Mouse (Mus musculus) olfactory bulb, adult 2 months (tissue): ENCODE results near the gene Retsat. TPM values are rescaled to one million over a fixed set of nuclear protein-coding genes. Genes with fewer than 3 reads are reported as not detected.

Source experiments
- H3K27ac ChIP-seq: fragments of 200-500 bp; 2 replicates; pipeline ENCODE4 v1.5.1; 2012; ENCODE audit warnings: low read depth, low read length; ENCODE audit not compliant: insufficient read depth
- H3K4me1 ChIP-seq: fragments of 200-500 bp; 2 replicates; pipeline ENCODE4 v1.6.1; 2012; ENCODE audit warnings: low read length; ENCODE audit not compliant: control insufficient read depth, insufficient read depth
- H3K4me3 ChIP-seq: fragments of 200-500 bp; 2 replicates; pipeline ENCODE4 v1.5.1; 2012; ENCODE audit warnings: mild to moderate bottlenecking, low read depth, low read length, moderate library complexity; ENCODE audit not compliant: insufficient read depth
- CTCF ChIP-seq: fragments of 200-500 bp; IDR thresholded peaks from 2 replicates; pipeline ENCODE4 v1.5.1; 2012; ENCODE audit warnings: low read depth, mild to moderate bottlenecking, low read length, moderate library complexity; ENCODE audit not compliant: insufficient read depth
- POLR2A ChIP-seq: fragments of 200-500 bp; IDR thresholded peaks from 2 replicates; pipeline ENCODE4 v1.6.1; 2012; ENCODE audit warnings: mild to moderate bottlenecking, low read depth, low read length, moderate library complexity; ENCODE audit not compliant: insufficient read depth
- WGBS: fragments of 180-500 bp; shearing (Covaris S2); methylation state at CpG from one replicate; pipeline ENCODE4 v1.1.7; 2018; 5-methylcytosine and 5-hydroxymethylcytosine counted together
- polyA plus RNA-seq: library from polyadenylated mRNA; stranded (reverse); fragments of >200 nt; gene quantifications from 2 replicates; pipeline ENCODE4 v1.2.4, GENCODE M21; 2012; ENCODE audit warnings: low replicate concordance; ENCODE audit not compliant: missing spikeins, insufficient read depth, insufficient read length

Retsat gene
- polyA plus RNA-seq = not detected in 2 replicates

DNA sequence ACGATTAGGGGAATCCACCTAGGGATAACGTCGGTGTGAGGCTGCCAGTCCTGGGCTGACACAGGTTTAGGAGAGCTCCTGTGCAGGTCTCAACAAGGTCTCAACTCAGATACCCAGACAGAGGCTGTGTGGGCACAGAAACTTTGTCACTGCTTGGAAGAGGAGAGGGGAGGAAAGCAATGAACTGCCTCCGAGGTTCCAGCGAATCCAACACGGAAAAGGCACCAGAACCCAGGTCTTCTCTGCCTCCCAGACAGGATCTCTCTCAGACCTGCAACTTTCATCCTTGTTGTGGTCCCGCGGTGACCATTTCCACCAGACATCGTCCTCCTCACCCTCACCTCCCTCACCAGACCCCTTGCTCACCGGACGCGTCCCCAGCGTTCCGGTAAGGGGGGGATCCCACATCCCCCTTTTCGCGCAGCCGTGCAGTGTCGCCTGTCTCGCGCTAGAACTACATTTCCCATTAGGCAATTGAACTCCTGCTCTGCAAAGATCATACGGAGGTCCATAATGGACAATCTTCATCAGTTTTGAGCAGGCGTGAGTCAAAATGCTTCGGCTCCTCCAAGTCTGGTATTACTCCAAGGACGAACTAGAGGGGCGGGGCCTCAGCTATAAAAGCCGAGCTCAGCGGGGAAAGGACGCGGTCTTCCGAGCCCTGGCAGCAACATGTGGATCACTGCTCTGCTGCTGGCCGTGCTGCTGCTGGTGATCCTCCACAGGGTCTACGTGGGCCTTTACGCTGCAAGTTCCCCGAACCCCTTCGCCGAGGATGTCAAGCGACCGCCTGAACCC, at the start of gene Retsat, which contains the start of gene Elmod3:
Retsat (plus strand) TSS at position 520 of the 798 bp plus-strand sequence.
Elmod3 (minus strand) TSS at position 458 of the 798 bp plus-strand sequence.
- Histone ChIP-seq H3K27ac (peak within 1 kb of the TSS; percentile 53), H3K4me3 (peak within 1 kb of the TSS; percentile 75), H3K4me1 (peaks cover 5% of the 10 kb centered on the region)
- WGBS = under 1% methylated on average over 38 of the region's 38 CpGs
- TF ChIP-seq POLR2A (peak; percentile 80), CTCF (no peak)

DNA sequence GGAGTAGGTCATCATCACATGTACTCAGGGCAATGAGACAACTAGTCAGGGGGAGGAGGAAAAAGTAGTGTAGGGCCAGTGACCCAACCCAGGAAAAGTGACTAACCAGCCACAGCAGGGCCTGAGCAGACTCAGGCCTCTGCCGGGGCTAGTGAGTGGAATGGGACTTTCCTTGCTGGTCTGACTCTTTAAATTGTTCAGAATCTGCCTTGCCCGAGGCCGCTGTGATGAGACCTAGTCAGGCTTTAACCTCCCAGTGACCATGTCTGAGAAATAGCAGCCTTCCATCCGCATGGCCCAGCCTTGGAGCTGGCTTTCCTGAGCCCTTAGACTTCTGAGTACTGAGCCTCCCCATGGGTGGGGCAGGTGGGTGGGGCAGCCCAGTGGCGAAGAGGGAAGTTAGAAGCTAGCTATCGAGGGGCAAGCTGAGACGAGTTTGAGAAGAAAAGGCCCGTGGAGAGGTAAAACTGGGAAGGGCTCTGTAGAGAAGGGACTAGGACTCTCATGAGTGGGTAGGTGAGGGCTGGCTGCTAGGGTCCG, 49.2 kb upstream of the Retsat start:
- TF ChIP-seq CTCF = no peak
- Histone ChIP-seq H3K4me3 (no peak overlapping the region), H3K4me1 (peaks cover 20% of the 10 kb centered on the region), H3K27ac (no peak overlapping the region)
- WGBS = 68% methylated on average over 9 of the region's 9 CpGs

DNA sequence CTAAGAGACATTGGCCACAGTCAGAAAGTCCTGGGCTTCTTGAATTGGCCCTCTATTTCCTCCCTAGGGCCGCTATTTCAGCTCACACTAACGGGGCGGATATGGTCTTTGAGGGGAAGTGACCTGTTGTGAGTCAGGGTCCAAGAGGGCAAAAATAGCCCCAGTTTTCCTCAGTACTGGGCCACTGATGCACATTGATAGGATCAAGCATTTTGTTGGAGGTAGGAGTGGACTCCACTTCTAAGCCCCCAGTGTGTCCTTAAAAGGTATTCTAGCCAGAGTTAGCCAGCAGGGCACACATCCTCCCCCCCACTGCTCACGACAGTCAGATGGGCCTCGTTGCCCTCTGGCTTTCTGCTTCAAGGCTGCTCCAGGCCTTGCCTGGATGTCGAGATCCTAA, 48.2 kb upstream of the Retsat start:
- 79% methylated on average over 6 of the region's 6 CpGs for WGBS

DNA sequence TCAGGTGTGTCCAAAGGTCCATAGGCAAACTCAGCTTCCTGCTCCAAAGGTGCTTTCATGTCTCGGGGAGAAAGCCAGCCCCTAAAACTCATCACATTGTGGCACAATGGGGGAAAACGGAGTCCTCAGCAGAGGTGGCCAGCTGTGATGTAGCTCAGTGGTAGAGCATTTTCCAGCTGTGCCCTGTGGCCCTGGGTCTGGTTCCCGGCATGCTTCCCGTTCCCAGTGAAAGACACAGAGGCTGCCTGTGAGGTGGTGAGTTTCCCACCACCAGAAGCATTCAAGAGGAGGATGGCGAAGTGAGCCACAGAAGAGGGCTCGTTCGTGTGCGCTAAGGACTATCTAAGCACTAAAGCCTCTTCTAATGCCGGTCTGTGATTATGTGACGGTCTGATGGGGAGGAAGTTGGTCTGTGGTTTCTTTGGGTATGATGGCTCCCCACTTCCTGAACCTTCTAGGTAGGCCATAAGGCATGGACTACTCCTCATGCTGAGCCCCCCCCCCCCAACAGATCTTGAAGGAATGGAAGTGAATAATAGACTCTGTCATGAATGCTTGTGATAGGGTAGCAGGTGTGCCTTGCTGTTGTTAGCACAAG, 47.7 kb upstream of the Retsat start:
- Histone ChIP-seq H3K27ac (no peak overlapping the region), H3K4me1 (peaks cover 16% of the 10 kb centered on the region; the same call in 1 of the 2 replicates), H3K4me3 (no peak overlapping the region)
- WGBS = 93% methylated on average over 10 of the region's 10 CpGs
- TF ChIP-seq CTCF (no peak), POLR2A (no peak)

More for the DNA sequence above, 48.2 kb upstream of the Retsat start:
- Histone ChIP-seq H3K4me3 (no peak overlapping the region), H3K4me1 (peaks cover 16% of the 10 kb centered on the region; the same call in 1 of the 2 replicates), H3K27ac (no peak overlapping the region)
- no peak for TF ChIP-seq POLR2A
- TF ChIP-seq CTCF = no peak

GRCm38 (mm10) chr6:72552171-72553078, 45.9 kb upstream of the Retsat start:
- H3K27ac ChIP-seq = peak overlapping the region; percentile 65
- peaks cover 16% of the 10 kb centered on the region; the same call in 1 of the 2 replicates for H3K4me1 ChIP-seq
- TF ChIP-seq CTCF = no peak
- TF ChIP-seq POLR2A = no peak
- H3K4me3 ChIP-seq = peak overlapping the region; percentile 45
- 14% methylated on average over 27 of the region's 27 CpGs for WGBS

DNA sequence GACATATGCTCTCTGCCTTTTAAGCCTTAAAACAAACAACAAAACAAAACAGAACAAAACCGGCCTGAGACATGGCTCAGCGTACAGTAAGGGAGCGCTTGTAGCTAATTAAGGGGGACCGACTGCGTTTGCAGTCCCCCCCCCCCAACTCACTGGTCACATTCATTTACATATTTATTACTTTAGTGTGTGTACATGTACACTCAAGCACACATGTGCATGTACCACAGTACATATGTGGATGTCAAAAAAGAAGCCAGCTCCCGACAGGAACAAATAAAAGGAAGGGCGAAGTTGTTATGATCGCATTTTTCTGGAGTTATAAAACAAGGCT, 45.2 kb upstream of the Retsat start:
- peak overlapping the region; percentile 45 for H3K4me3 ChIP-seq
- TF ChIP-seq CTCF (no peak), POLR2A (no peak)
- WGBS = 14% methylated on average over 8 of the region's 8 CpGs
- peaks cover 16% of the 10 kb centered on the region; the same call in 1 of the 2 replicates for H3K4me1 ChIP-seq
- H3K27ac ChIP-seq = peak overlapping the region; percentile 65

DNA sequence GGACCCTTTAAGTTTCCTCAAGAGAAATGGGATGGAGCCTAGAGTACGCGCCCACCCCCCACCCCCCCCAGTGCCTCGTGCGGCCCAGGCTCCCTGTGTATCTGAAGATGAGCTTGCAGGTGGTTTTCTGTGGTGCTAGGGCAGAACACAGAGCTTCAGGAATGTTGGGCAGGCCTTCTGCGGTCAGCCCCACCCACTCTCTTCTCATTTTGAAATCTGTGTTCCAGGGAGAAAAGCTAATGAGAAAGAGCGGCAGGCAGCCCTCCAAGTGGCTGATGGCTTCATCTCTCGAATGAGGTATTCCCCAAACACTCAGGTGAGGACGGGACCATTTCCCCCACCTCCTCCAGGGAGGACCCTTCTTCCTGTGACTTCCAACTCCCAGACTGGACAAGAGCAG, 37.5 kb upstream of the Retsat start:
- TF ChIP-seq POLR2A = no peak
- TF ChIP-seq CTCF = no peak
- WGBS = 81% methylated on average over 8 of the region's 8 CpGs

GRCm38 (mm10) chr6:72562486-72562885, 35.8 kb upstream of the Retsat start:
- Histone ChIP-seq H3K27ac (peak overlapping the region; percentile 77), H3K4me3 (no peak overlapping the region), H3K4me1 (peaks cover 28% of the 10 kb centered on the region)
- 32% methylated on average over 6 of the region's 6 CpGs for WGBS
- TF ChIP-seq POLR2A (no peak), CTCF (no peak)

More for the DNA sequence above, 37.5 kb upstream of the Retsat start:
- H3K4me1 ChIP-seq = peaks cover 22% of the 10 kb centered on the region
- no peak overlapping the region for H3K27ac ChIP-seq
- H3K4me3 ChIP-seq = no peak overlapping the region

DNA sequence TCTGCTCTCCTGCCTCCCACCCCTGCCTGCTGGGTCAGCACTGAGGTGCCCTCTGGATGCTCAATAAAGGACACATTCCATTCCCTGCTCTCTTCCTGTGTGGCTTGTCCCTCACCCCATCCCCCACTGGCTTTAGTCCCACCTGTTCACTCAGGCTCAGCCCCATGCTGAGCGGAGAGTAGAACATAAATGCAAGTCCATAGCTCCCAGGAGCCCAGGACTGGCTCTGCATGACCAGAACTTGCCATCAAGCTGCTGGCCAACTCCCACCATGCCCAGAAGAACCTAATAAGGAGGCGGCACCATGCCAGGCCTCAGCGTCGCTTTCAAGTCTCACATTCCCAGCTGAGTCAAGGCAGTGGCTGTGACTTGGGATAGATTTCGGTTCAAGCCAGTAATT, 35.4 kb upstream of the Retsat start:
- no peak overlapping the region for H3K4me3 ChIP-seq
- peaks cover 28% of the 10 kb centered on the region for H3K4me1 ChIP-seq
- TF ChIP-seq POLR2A (no peak), CTCF (no peak)
- WGBS = 35% methylated on average over 5 of the region's 5 CpGs
- H3K27ac ChIP-seq = peak overlapping the region; percentile 77
